Mouse (Mus musculus): ENCODE data around the gene Col15a1.

Col15a1 gene

GRCm38 (mm10) chr4:47351386-47352049 lies 143.6 kb downstream of the Col15a1 start:
- ATAC-seq (ENCODE audit: low TSS enrichment): peak; percentile 26

- peak; percentile 72 for ATAC-seq (ENCODE audit: low TSS enrichment)
Measured at GRCm38 (mm10) chr4:47352061-47352661, 144.2 kb downstream of the Col15a1 start.

GRCm38 (mm10) chr4:47352803-47353388 lies 144.9 kb downstream of the Col15a1 start, which contains the start of gene Tgfbr1:
Tgfbr1 (plus strand) TSS chr4:47353222.
- peak; percentile 76 for ATAC-seq (ENCODE audit: low TSS enrichment)

- peak; percentile 11 for ATAC-seq (ENCODE audit: low TSS enrichment)
Measured at GRCm38 (mm10) chr4:47353416-47354111, 145.6 kb downstream of the Col15a1 start.

GRCm38 (mm10) chr4:47354304-47354703 lies 146.3 kb downstream of the Col15a1 start:
- no peak for ATAC-seq (ENCODE audit: low TSS enrichment)

GRCm38 (mm10) chr4:47362662-47363061 lies 154.7 kb downstream of the Col15a1 start:
- ATAC-seq (ENCODE audit: low TSS enrichment): no peak
